Mouse (Mus musculus): ENCODE data around the gene Ldlrad2. TPM values are rescaled to one million over a fixed set of nuclear protein-coding genes. Genes with fewer than 3 reads are reported as not detected.

Ldlrad2 gene
- not detected for polyA plus RNA-seq (2012; fragmentation: generic; extraction: Trizol)

GRCm38 (mm10) chr4:137574469-137574868 lies at the start of gene Ldlrad2:
Gene Ldlrad2 (minus strand): TSS chr4:137574569.
- Histone ChIP-seq H3K79me2 (ENCODE audit: control insufficient read depth, insufficient read depth) (no peaks in the 10 kb centered on the region), H3ac (ENCODE audit: control insufficient read depth, insufficient read length) (no peak within 1 kb of the TSS), H3K4me3 (no peak within 1 kb of the TSS), H3K36me3 (ENCODE audit: control insufficient read depth, insufficient read depth) (peaks cover 3% of the 10 kb centered on the region), H3K4me2 (ENCODE audit: low read depth) (no peak within 1 kb of the TSS), H3K27me3 (ENCODE audit: control insufficient read depth, insufficient read depth, insufficient read length) (peaks cover 6% of the 10 kb centered on the region)
- TF ChIP-seq CEBPB (IDR thresholded peaks at IDR 0.05; ENCODE audit: insufficient read depth, poor library complexity, severe bottlenecking) (no peak), E2F4 (IDR thresholded peaks at IDR 0.05; ENCODE audit: insufficient read depth) (no peak), POLR2A (IDR thresholded peaks at IDR 0.05; ENCODE audit: insufficient read length, low read depth) (no peak), TCF3 (IDR thresholded peaks at IDR 0.05; ENCODE audit: insufficient read length, low read depth) (no peak)

- Histone ChIP-seq H3K27me3 (ENCODE audit: control insufficient read depth, insufficient read depth, insufficient read length) (no peaks in the 10 kb centered on the region), H3K79me2 (ENCODE audit: control insufficient read depth, insufficient read depth) (no peaks in the 10 kb centered on the region), H3K4me3 (no peak overlapping the region), H3ac (ENCODE audit: control insufficient read depth, insufficient read length) (no peak overlapping the region), H3K36me3 (ENCODE audit: control insufficient read depth, insufficient read depth) (peaks cover 16% of the 10 kb centered on the region), H3K4me2 (ENCODE audit: low read depth) (no peak overlapping the region)
- TF ChIP-seq MAX (IDR thresholded peaks at IDR 0.05; ENCODE audit: low read depth) (no peak), MYOD1 (IDR thresholded peaks at IDR 0.05; ENCODE audit: control insufficient read depth in 1 of 3, insufficient read length in 2 of 3, low read depth in 2 of 3) (no peak), TCF12 (IDR thresholded peaks at IDR 0.05; ENCODE audit: insufficient read depth, poor library complexity, severe bottlenecking) (no peak), MYOG (IDR thresholded peaks at IDR 0.05; ENCODE audit: control insufficient read depth in 1 of 3, insufficient read depth in 1 of 3, insufficient read length in 2 of 3, low read depth in 2 of 3) (no peak), E2F4 (IDR thresholded peaks at IDR 0.05; ENCODE audit: insufficient read depth) (no peak), USF1 (IDR thresholded peaks at IDR 0.05; ENCODE audit: low read depth) (no peak), CEBPB (IDR thresholded peaks at IDR 0.05; ENCODE audit: insufficient read depth, poor library complexity, severe bottlenecking) (no peak), POLR2AphosphoS2 (IDR thresholded peaks at IDR 0.05; ENCODE audit: insufficient read length, low read depth) (no peak), TCF3 (IDR thresholded peaks at IDR 0.05; ENCODE audit: insufficient read length, low read depth) (no peak), REST (IDR thresholded peaks at IDR 0.05; ENCODE audit: insufficient read depth, insufficient read length) (no peak), POLR2A (IDR thresholded peaks at IDR 0.05; ENCODE audit: insufficient read length, low read depth) (no peak), SRF (IDR thresholded peaks at IDR 0.05; ENCODE audit: control insufficient read depth, insufficient read length, low read depth) (no peak)
Measured at GRCm38 (mm10) chr4:137622847-137623246, 48.5 kb upstream of the Ldlrad2 start.

- Histone ChIP-seq H3K4me2 (ENCODE audit: low read depth) (no peak overlapping the region), H3K4me3 (no peak overlapping the region), H3K36me3 (ENCODE audit: control insufficient read depth, insufficient read depth) (peaks cover 25% of the 10 kb centered on the region), H3ac (ENCODE audit: control insufficient read depth, insufficient read length) (no peak overlapping the region), H3K79me2 (ENCODE audit: control insufficient read depth, insufficient read depth) (no peaks in the 10 kb centered on the region), H3K27me3 (ENCODE audit: control insufficient read depth, insufficient read depth, insufficient read length) (no peaks in the 10 kb centered on the region)
- TF ChIP-seq MAX (IDR thresholded peaks at IDR 0.05; ENCODE audit: low read depth): no peak
- no peak for TF ChIP-seq POLR2A (IDR thresholded peaks at IDR 0.05; ENCODE audit: insufficient read length, low read depth)
- TF ChIP-seq MYOG (IDR thresholded peaks at IDR 0.05; ENCODE audit: control insufficient read depth in 1 of 3, insufficient read depth in 1 of 3, insufficient read length in 2 of 3, low read depth in 2 of 3): no peak
- TF ChIP-seq TCF12 (IDR thresholded peaks at IDR 0.05; ENCODE audit: insufficient read depth, poor library complexity, severe bottlenecking): no peak
- TF ChIP-seq CEBPB (IDR thresholded peaks at IDR 0.05; ENCODE audit: insufficient read depth, poor library complexity, severe bottlenecking): no peak
- no peak for TF ChIP-seq MYOD1 (IDR thresholded peaks at IDR 0.05; ENCODE audit: control insufficient read depth in 1 of 3, insufficient read length in 2 of 3, low read depth in 2 of 3)
- TF ChIP-seq TCF3 (IDR thresholded peaks at IDR 0.05; ENCODE audit: insufficient read length, low read depth): no peak
- no peak for TF ChIP-seq REST (IDR thresholded peaks at IDR 0.05; ENCODE audit: insufficient read depth, insufficient read length)
- no peak for TF ChIP-seq E2F4 (IDR thresholded peaks at IDR 0.05; ENCODE audit: insufficient read depth)
- no peak for TF ChIP-seq USF1 (IDR thresholded peaks at IDR 0.05; ENCODE audit: low read depth)
- no peak for TF ChIP-seq POLR2AphosphoS2 (IDR thresholded peaks at IDR 0.05; ENCODE audit: insufficient read length, low read depth)
Measured at GRCm38 (mm10) chr4:137610256-137610655, 35.9 kb upstream of the Ldlrad2 start.

- no peaks in the 10 kb centered on the region for H3K27me3 ChIP-seq (ENCODE audit: control insufficient read depth, insufficient read depth, insufficient read length)
- H3K4me2 ChIP-seq (ENCODE audit: low read depth): no peak overlapping the region
- H3K4me3 ChIP-seq: no peak overlapping the region
- TF ChIP-seq SRF (IDR thresholded peaks at IDR 0.05; ENCODE audit: control insufficient read depth, insufficient read length, low read depth) (no peak), MYOD1 (IDR thresholded peaks at IDR 0.05; ENCODE audit: control insufficient read depth in 1 of 3, insufficient read length in 2 of 3, low read depth in 2 of 3) (peak in 1 of 3 experiments; percentile 17)
- peaks cover 25% of the 10 kb centered on the region for H3K36me3 ChIP-seq (ENCODE audit: control insufficient read depth, insufficient read depth)
- no peak overlapping the region for H3ac ChIP-seq (ENCODE audit: control insufficient read depth, insufficient read length)
- H3K79me2 ChIP-seq (ENCODE audit: control insufficient read depth, insufficient read depth): no peaks in the 10 kb centered on the region
Measured at GRCm38 (mm10) chr4:137609702-137610101, 35.3 kb upstream of the Ldlrad2 start.

- H3K27me3 ChIP-seq (ENCODE audit: control insufficient read depth, insufficient read depth, insufficient read length): no peaks in the 10 kb centered on the region
- no peak for TF ChIP-seq CEBPB (IDR thresholded peaks at IDR 0.05; ENCODE audit: insufficient read depth, poor library complexity, severe bottlenecking)
- no peak for TF ChIP-seq TCF3 (IDR thresholded peaks at IDR 0.05; ENCODE audit: insufficient read length, low read depth)
- TF ChIP-seq TCF12 (IDR thresholded peaks at IDR 0.05; ENCODE audit: insufficient read depth, poor library complexity, severe bottlenecking): no peak
- TF ChIP-seq MYOG (IDR thresholded peaks at IDR 0.05; ENCODE audit: control insufficient read depth in 1 of 3, insufficient read depth in 1 of 3, insufficient read length in 2 of 3, low read depth in 2 of 3): no peak
- no peak for TF ChIP-seq MYOD1 (IDR thresholded peaks at IDR 0.05; ENCODE audit: control insufficient read depth in 1 of 3, insufficient read length in 2 of 3, low read depth in 2 of 3)
- TF ChIP-seq POLR2A (IDR thresholded peaks at IDR 0.05; ENCODE audit: insufficient read length, low read depth): no peak
- no peak for TF ChIP-seq USF1 (IDR thresholded peaks at IDR 0.05; ENCODE audit: low read depth)
- TF ChIP-seq E2F4 (IDR thresholded peaks at IDR 0.05; ENCODE audit: insufficient read depth): no peak
- TF ChIP-seq REST (IDR thresholded peaks at IDR 0.05; ENCODE audit: insufficient read depth, insufficient read length): no peak
- TF ChIP-seq POLR2AphosphoS2 (IDR thresholded peaks at IDR 0.05; ENCODE audit: insufficient read length, low read depth): no peak
- TF ChIP-seq MAX (IDR thresholded peaks at IDR 0.05; ENCODE audit: low read depth): no peak
- no peak for TF ChIP-seq SRF (IDR thresholded peaks at IDR 0.05; ENCODE audit: control insufficient read depth, insufficient read length, low read depth)
- H3K36me3 ChIP-seq (ENCODE audit: control insufficient read depth, insufficient read depth): peaks cover 25% of the 10 kb centered on the region
- H3K4me2 ChIP-seq (ENCODE audit: low read depth): no peak overlapping the region
- no peak overlapping the region for H3ac ChIP-seq (ENCODE audit: control insufficient read depth, insufficient read length)
- H3K79me2 ChIP-seq (ENCODE audit: control insufficient read depth, insufficient read depth): no peaks in the 10 kb centered on the region
- H3K4me3 ChIP-seq: no peak overlapping the region
Measured at GRCm38 (mm10) chr4:137609281-137609680, 34.9 kb upstream of the Ldlrad2 start.
